Mouse (Mus musculus): ENCODE measurements around the gene Ect2. TPM values are rescaled to one million over a fixed set of nuclear protein-coding genes. Genes with fewer than 3 reads are reported as not detected.

Ect2 gene
- polyA plus RNA-seq, 1 experiment from 2014 or later: 41.7 TPM

DNA sequence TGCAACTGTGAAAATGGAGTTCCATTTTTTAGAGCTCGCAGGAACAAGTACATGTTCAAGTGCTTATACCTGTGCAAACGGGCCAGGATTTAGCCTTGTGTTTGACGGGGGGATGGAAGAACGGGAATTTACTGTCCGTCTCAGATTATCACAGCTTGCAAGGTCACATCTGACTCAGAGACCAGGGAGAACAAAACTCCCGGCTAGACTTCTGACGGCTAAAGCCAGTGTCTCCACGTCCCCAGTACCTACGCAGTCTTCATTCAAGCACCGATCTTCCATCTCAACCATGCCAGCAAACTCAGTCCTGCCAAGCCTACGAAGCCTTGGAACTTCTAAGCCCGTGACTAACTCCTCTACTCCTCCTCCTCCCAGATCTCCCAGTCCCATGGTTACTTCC, 93.2 kb downstream of the Ect2 start:
- Histone ChIP-seq H3K27me3 (replicated peaks; ENCODE audit: control insufficient read depth, insufficient read depth, low read length) (no peaks in the 10 kb centered on the region), H3K4me1 (ENCODE audit: control insufficient read depth, insufficient read depth, low read length) (no peaks in the 10 kb centered on the region), H3K4me2 (ENCODE audit: low read depth, low read length) (no peak overlapping the region), H3K9me3 (ENCODE audit: control insufficient read depth, low read length) (no peaks in the 10 kb centered on the region), H3K4me3 (ENCODE audit: low read length) (no peak overlapping the region), H3K27ac (ENCODE audit: low read length) (no peak overlapping the region), H3K36me3 (ENCODE audit: control insufficient read depth, insufficient read depth, low read length) (no peaks in the 10 kb centered on the region), H3K9ac (ENCODE audit: low read depth, low read length) (no peak overlapping the region)
- 88% methylated on average over 12 of the region's 12 CpGs for WGBS
- no peak for ATAC-seq

DNA sequence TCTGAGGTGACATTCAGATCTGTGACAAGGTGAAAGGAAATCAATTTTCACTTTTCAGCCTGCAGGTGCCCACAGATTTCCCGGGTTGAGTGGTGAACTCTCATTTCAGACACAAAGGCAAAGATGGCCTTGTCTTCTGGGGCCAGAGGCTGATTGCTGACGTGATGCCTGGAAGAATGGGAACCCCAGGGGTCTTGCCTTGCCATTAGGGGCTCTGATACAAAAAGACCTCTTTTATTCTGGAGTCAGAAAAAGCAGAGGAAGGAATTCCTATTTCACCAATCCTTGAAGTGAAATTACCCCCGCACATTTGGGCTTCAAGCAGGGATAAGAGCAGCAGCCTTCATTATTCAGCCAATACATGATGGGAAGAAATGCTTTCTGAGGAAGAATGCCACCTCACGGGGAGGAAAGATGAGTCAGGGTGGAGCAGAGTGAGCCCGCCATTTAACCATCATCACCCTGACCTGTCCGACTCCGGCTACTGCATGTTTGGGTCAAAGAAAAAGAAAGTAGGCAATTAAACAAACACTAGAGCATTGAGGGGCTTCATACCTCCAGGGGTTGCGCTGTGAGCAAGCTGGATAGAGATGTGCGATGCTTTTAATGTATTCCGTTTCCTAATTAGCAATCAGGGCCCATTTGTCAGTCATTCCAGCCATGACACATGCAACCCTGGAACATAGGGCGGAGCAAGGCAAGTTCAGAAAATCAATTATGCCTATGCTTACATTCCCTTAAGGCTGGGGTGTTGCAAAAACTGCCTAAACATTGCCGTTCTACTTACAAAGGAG, 94.0 kb downstream of the Ect2 start:
- Histone ChIP-seq H3K27me3 (replicated peaks; ENCODE audit: control insufficient read depth, insufficient read depth, low read length) (no peaks in the 10 kb centered on the region), H3K9me3 (ENCODE audit: control insufficient read depth, low read length) (no peaks in the 10 kb centered on the region), H3K27ac (ENCODE audit: low read length) (no peak overlapping the region), H3K36me3 (ENCODE audit: control insufficient read depth, insufficient read depth, low read length) (no peaks in the 10 kb centered on the region), H3K4me3 (ENCODE audit: low read length) (no peak overlapping the region), H3K4me2 (ENCODE audit: low read depth, low read length) (no peak overlapping the region), H3K9ac (ENCODE audit: low read depth, low read length) (no peak overlapping the region), H3K4me1 (ENCODE audit: control insufficient read depth, insufficient read depth, low read length) (no peaks in the 10 kb centered on the region)
- no peak for ATAC-seq
- whole genome bisulfite sequencing: 80% methylated on average over 12 of the region's 12 CpGs

DNA sequence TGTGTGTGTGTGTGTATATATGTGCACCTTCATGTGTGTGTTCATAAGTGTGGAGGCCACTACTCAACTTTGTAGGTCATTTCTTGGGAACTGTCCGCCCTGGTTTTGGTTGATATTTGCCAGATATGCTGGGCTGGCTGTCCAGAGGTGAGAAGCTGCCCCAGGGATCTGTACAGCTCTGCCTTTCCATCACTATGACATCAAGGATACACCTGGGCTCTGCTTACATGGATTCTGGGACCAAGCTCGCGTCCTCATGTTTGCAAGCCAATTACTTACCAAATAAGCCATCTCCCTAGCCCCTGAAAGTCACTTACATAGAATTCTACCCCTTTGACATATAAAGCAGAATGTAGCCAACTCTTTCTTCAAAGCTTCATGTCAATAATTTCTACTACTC, 98.2 kb downstream of the Ect2 start:
- ATAC-seq: no peak
- Histone ChIP-seq H3K9me3 (ENCODE audit: control insufficient read depth, low read length) (no peaks in the 10 kb centered on the region), H3K4me1 (ENCODE audit: control insufficient read depth, insufficient read depth, low read length) (no peaks in the 10 kb centered on the region), H3K4me2 (ENCODE audit: low read depth, low read length) (no peak overlapping the region), H3K9ac (ENCODE audit: low read depth, low read length) (no peak overlapping the region), H3K27ac (ENCODE audit: low read length) (no peak overlapping the region), H3K36me3 (ENCODE audit: control insufficient read depth, insufficient read depth, low read length) (no peaks in the 10 kb centered on the region), H3K4me3 (ENCODE audit: low read length) (no peak overlapping the region), H3K27me3 (replicated peaks; ENCODE audit: control insufficient read depth, insufficient read depth, low read length) (no peaks in the 10 kb centered on the region)
- 77% methylated on average over 3 of the region's 3 CpGs for WGBS

DNA sequence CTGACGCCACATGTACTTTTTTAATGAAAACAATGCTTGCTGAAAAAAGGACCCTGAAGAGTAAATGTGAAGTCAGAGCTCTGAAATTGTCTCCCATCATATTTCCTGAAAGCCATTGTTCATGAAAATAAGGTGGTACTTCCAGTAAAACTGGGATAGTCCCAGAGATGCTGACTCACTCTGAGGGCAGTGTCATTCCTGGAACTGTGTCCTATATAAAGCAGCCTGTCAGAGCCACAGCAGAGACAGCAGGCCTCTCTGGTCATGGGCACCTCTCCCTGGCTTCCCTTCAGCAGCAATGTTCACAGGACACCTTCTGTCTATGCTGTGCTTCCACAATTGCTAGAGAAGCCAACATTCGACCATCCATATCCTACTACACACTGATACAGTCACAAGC, 98.9 kb downstream of the Ect2 start:
- no peaks in the 10 kb centered on the region for H3K27me3 ChIP-seq (replicated peaks; ENCODE audit: control insufficient read depth, insufficient read depth, low read length)
- ATAC-seq: no peak
- no peaks in the 10 kb centered on the region for H3K9me3 ChIP-seq (ENCODE audit: control insufficient read depth, low read length)
- 62% methylated on average over 2 of the region's 2 CpGs for WGBS
- H3K27ac ChIP-seq (ENCODE audit: low read length): no peak overlapping the region
- no peak overlapping the region for H3K9ac ChIP-seq (ENCODE audit: low read depth, low read length)
- H3K4me3 ChIP-seq (ENCODE audit: low read length): no peak overlapping the region
- H3K4me1 ChIP-seq (ENCODE audit: control insufficient read depth, insufficient read depth, low read length): no peaks in the 10 kb centered on the region
- no peak overlapping the region for H3K4me2 ChIP-seq (ENCODE audit: low read depth, low read length)
- H3K36me3 ChIP-seq (ENCODE audit: control insufficient read depth, insufficient read depth, low read length): no peaks in the 10 kb centered on the region

Other genes with a start within 250 kb of the Ect2 start
- 9.4 and 10.1 TPM in 2 replicates for gene Nceh1, start 29.1 kb upstream of the Ect2 start, polyA plus RNA-seq (2015; fragmentation: Nextera tagmentation; extraction: Ambion mirVana)
- 0.76 and 1.1 TPM in 2 replicates for gene Tnfsf10, start 163.2 kb upstream of the Ect2 start, polyA plus RNA-seq (2015; fragmentation: Nextera tagmentation; extraction: Ambion mirVana)
- gene Ghsr, start 217.5 kb upstream of the Ect2 start, polyA plus RNA-seq (2015; fragmentation: Nextera tagmentation; extraction: Ambion mirVana): not detected in 2 replicates